Mouse (Mus musculus): ENCODE results near the gene Axl. TPM values are rescaled to one million over a fixed set of nuclear protein-coding genes. Genes with fewer than 3 reads are reported as not detected.

Gene Axl
- 38.9 and 42.1 TPM in 2 replicates for polyA plus RNA-seq (2014; fragmentation: Nextera tagmentation; extraction: Ambion mirVana)

DNA sequence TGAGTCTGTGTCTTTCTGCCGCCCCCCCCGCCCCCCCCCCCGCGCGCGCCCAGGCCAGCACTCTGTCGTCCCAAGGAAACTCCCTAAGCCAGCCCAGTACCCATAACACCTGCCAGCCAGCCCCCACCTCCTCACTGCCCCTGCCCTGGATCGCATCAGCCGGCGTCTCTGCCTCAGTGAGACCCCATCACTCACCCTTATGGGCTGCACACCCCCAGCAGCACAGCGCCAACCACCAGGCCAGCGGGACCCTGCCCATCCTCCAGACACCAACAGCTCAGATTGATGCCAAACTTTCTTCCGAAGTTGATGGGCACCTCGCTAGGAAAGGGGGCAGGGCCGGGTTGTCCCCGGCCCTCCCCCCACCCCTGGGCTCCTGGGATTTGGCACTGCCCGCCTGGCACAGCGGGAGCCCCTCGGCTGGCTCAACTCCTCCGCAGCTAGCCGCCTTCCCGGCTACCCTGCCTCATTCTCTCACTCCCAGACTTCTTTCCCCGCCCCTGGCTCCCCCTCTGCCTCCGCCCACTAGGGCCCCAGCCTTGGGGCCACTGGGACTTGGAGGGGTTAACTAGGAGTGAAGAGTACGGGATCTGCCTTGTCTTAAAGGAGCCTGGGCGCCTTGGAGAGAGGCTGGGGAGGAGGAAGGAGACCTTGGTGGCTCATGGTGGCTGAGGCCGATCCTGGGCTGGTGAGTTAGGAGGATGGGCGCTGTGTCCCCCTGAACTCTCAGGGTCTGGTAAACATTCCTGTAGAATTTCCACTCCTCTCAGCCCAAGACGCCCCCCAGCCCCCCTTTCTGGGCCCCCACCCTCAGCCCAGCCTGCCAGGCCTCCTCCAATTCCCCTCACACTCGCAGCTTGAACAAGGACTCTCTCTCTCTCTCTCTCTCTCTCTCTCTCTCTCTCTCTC, at the start of gene Axl:
Gene Axl (minus strand): TSS at position 486 of the 909 bp plus-strand sequence.
- Histone ChIP-seq H3K27me3 (ENCODE audit: control insufficient read depth, insufficient read depth, low read length) (no peaks in the 10 kb centered on the region), H3K27ac (replicated peaks in 1 of 2; ENCODE audit: control insufficient read depth in 1 of 2, insufficient read depth in 1 of 2, low read depth in 2 of 2, low read length in 2 of 2) (peak within 1 kb of the TSS; percentile 43 to 52; a peak in 2 of 4 replicates), H3K4me1 (ENCODE audit: control insufficient read depth in 2 of 2, insufficient read depth in 2 of 2, low read length in 2 of 2) (peaks cover 24% of the 10 kb centered on the region in 2 experiments), H3K4me2 (ENCODE audit: low read length) (peak within 1 kb of the TSS; percentile 93), H3K9ac (ENCODE audit: low read length) (peak within 1 kb of the TSS; percentile 76), H3K4me3 (ENCODE audit: control insufficient read depth in 1 of 2, insufficient read depth in 1 of 2, low read depth in 1 of 2, low read length in 2 of 2) (peak within 1 kb of the TSS; percentile 61 to 70), H3K36me3 (ENCODE audit: control insufficient read depth, insufficient read depth, low read length) (no peaks in the 10 kb centered on the region), H3K9me3 (ENCODE audit: control insufficient read depth, low read length) (no peaks in the 10 kb centered on the region)
- 2% methylated on average over 30 of the region's 30 CpGs for WGBS
- ATAC-seq (ENCODE audit: insufficient number of reproducible peaks, insufficient read depth, low FRiP score, low read depth): peak; percentile 67

DNA sequence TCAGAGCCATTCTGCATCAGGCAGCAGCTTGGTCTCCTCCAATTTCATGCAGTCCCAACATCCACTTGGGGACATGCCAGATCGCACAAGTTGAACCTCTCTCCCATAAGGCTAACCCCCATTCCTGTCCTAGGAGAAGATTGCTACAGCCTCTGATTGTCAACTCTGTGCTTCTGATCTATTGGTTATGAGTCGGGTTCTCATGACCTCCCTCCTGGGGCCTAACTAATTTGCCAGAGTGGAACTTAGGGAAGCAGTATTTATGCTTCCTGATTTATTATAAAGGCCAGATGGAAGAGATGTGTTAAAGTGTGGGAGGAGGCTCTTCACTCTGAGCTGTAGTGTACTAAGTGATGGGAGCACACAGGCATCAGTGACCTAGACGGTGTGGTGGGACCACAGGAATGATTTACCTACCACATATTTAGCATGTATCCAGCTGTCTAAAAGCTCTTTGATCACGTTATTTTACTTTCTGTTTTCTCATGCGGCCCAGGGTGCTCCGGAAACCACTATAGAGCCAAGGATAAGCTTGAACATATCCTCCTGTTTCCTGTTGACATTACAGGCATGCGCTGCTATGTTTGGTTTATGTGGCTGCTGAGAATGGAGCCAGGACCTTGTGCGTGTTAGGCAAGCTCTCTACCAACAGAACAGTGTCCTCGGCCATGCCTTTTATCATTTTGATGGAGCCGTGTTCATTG, 46.8 kb upstream of the Axl start:
- 67% methylated on average over 10 of the region's 10 CpGs for WGBS
- no peak overlapping the region for H3K9ac ChIP-seq (ENCODE audit: low read length)
- no peak for ATAC-seq (ENCODE audit: insufficient number of reproducible peaks, insufficient read depth, low FRiP score, low read depth)
- H3K9me3 ChIP-seq (ENCODE audit: control insufficient read depth, low read length): no peaks in the 10 kb centered on the region
- H3K27me3 ChIP-seq (ENCODE audit: control insufficient read depth, insufficient read depth, low read length): no peaks in the 10 kb centered on the region
- peaks cover 0 to 2% of the 10 kb centered on the region in 2 experiments; a peak in 1 of 4 replicates for H3K4me1 ChIP-seq (ENCODE audit: control insufficient read depth in 2 of 2, insufficient read depth in 2 of 2, low read length in 2 of 2)
- no peaks in the 10 kb centered on the region for H3K36me3 ChIP-seq (ENCODE audit: control insufficient read depth, insufficient read depth, low read length)
- H3K4me3 ChIP-seq (ENCODE audit: control insufficient read depth in 1 of 2, insufficient read depth in 1 of 2, low read depth in 1 of 2, low read length in 2 of 2): no peak overlapping the region
- H3K27ac ChIP-seq (replicated peaks in 1 of 2; ENCODE audit: control insufficient read depth in 1 of 2, insufficient read depth in 1 of 2, low read depth in 2 of 2, low read length in 2 of 2): no peak overlapping the region
- no peak overlapping the region for H3K4me2 ChIP-seq (ENCODE audit: low read length)

DNA sequence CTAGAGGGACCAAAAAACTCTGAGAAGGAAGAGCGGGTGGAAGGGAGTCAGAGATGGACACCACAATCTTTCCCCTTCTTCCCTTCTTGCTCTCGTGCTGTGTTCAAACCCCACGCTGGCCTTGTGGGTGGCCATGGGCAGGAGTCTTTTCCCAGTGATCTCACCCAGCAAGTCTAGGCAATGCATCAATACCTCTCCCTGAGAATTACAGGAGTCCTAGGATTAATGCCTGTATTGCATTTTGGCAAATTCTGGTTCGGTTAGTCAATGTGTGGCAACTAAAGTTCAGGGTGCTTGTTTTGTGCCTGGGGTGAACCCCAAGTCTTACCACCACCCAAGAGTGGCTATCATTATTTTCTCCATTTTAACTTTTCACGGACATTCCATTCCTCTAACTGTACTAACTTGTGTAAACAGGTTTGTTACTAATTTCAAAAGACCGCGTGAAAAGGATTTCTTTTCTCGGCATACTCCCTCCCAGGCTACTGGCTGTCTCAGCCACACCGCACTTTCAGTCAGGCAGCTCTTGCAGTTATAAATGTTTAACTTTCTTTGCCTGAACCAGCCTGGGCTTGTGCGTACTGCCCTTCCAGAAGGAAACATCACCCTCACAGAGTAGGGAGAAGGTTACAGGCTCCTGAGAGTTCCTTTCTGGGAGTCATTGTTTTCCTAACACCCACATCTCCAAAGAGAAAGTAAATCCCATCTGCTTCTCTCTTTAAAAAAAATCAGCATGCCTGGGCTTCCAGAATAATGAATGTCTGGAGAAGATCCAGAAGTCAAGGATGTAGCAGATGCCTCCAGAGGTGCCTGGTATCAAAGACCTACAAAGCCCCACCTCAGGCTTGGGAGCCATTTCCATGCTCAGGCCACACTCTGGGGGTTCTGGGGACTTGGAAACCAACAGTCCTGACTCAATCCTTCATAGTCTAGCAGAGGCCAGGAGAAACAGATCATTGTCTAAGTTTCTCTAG, 43.3 kb upstream of the Axl start:
- Histone ChIP-seq H3K9ac (ENCODE audit: low read length) (no peak overlapping the region), H3K27ac (replicated peaks in 1 of 2; ENCODE audit: control insufficient read depth in 1 of 2, insufficient read depth in 1 of 2, low read depth in 2 of 2, low read length in 2 of 2) (no peak overlapping the region), H3K4me3 (ENCODE audit: control insufficient read depth in 1 of 2, insufficient read depth in 1 of 2, low read depth in 1 of 2, low read length in 2 of 2) (no peak overlapping the region), H3K4me1 (ENCODE audit: control insufficient read depth in 2 of 2, insufficient read depth in 2 of 2, low read length in 2 of 2) (peaks cover 4 to 7% of the 10 kb centered on the region in 2 experiments), H3K27me3 (ENCODE audit: control insufficient read depth, insufficient read depth, low read length) (no peaks in the 10 kb centered on the region), H3K9me3 (ENCODE audit: control insufficient read depth, low read length) (no peaks in the 10 kb centered on the region), H3K36me3 (ENCODE audit: control insufficient read depth, insufficient read depth, low read length) (no peaks in the 10 kb centered on the region), H3K4me2 (ENCODE audit: low read length) (no peak overlapping the region)
- WGBS: 80% methylated on average over 10 of the region's 10 CpGs
- no peak for ATAC-seq (ENCODE audit: insufficient number of reproducible peaks, insufficient read depth, low FRiP score, low read depth)

DNA sequence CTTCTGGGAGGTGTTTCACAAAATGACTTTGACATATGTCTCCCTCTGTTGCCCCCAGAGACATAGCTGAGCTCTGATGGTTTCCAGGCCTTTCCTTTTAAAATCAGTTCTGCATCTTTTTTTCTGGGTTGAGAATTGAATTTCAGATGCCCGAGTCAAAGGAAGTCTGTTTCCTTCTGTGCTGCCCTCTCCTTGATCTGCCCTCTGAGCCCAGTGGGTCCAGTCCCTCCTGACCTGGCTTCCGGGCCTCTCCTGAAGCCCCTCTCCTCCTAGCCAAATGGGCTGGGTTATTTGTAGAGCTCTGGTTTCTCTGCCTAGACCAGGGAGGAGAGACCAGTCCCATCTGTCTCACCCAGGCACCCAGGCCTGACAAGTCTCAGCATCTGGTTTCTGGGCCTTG, 41.7 kb upstream of the Axl start:
- H3K9ac ChIP-seq (ENCODE audit: low read length): no peak overlapping the region
- H3K9me3 ChIP-seq (ENCODE audit: control insufficient read depth, low read length): no peaks in the 10 kb centered on the region
- no peaks in the 10 kb centered on the region for H3K36me3 ChIP-seq (ENCODE audit: control insufficient read depth, insufficient read depth, low read length)
- H3K27ac ChIP-seq (replicated peaks in 1 of 2; ENCODE audit: control insufficient read depth in 1 of 2, insufficient read depth in 1 of 2, low read depth in 2 of 2, low read length in 2 of 2): no peak overlapping the region
- no peaks in the 10 kb centered on the region for H3K27me3 ChIP-seq (ENCODE audit: control insufficient read depth, insufficient read depth, low read length)
- no peak for ATAC-seq (ENCODE audit: insufficient number of reproducible peaks, insufficient read depth, low FRiP score, low read depth)
- WGBS: 26% methylated on average over 2 of the region's 2 CpGs
- no peak overlapping the region for H3K4me3 ChIP-seq (ENCODE audit: control insufficient read depth in 1 of 2, insufficient read depth in 1 of 2, low read depth in 1 of 2, low read length in 2 of 2)
- H3K4me2 ChIP-seq (ENCODE audit: low read length): no peak overlapping the region
- peaks cover 3 to 8% of the 10 kb centered on the region in 2 experiments for H3K4me1 ChIP-seq (ENCODE audit: control insufficient read depth in 2 of 2, insufficient read depth in 2 of 2, low read length in 2 of 2)

DNA sequence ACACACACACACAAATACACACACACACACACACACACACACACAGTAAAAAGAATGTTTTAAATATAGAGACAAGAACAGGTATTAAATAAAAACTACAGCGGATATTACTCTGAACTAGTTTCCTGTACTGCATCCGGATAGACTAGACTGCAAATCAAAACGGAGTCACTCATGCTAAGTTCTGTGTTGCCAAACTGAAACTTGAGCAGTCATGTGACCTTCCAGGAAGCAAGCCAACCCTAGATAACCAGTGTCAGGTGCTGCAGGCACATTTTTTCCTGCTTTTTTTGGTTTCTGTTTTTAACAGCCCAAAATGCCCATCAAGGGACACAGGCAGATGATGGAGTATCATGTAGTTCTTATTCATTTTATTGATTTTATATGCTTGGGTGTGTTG, 38.7 kb upstream of the Axl start:
- H3K9ac ChIP-seq (ENCODE audit: low read length): no peak overlapping the region
- H3K4me2 ChIP-seq (ENCODE audit: low read length): 0 out of 2 replicates have a peak overlapping the region, but pooled peaks have one; percentile 18
- H3K4me3 ChIP-seq (ENCODE audit: control insufficient read depth in 1 of 2, insufficient read depth in 1 of 2, low read depth in 1 of 2, low read length in 2 of 2): no peak overlapping the region
- no peaks in the 10 kb centered on the region for H3K36me3 ChIP-seq (ENCODE audit: control insufficient read depth, insufficient read depth, low read length)
- 30% methylated on average over 3 of the region's 3 CpGs for WGBS
- peaks cover 3 to 8% of the 10 kb centered on the region in 2 experiments for H3K4me1 ChIP-seq (ENCODE audit: control insufficient read depth in 2 of 2, insufficient read depth in 2 of 2, low read length in 2 of 2)
- H3K27me3 ChIP-seq (ENCODE audit: control insufficient read depth, insufficient read depth, low read length): no peaks in the 10 kb centered on the region
- H3K9me3 ChIP-seq (ENCODE audit: control insufficient read depth, low read length): no peaks in the 10 kb centered on the region
- H3K27ac ChIP-seq (replicated peaks in 1 of 2; ENCODE audit: control insufficient read depth in 1 of 2, insufficient read depth in 1 of 2, low read depth in 2 of 2, low read length in 2 of 2): no peak overlapping the region
- ATAC-seq (ENCODE audit: insufficient number of reproducible peaks, insufficient read depth, low FRiP score, low read depth): 0 out of 2 replicates have a peak, but pooled peaks have one; percentile 61

DNA sequence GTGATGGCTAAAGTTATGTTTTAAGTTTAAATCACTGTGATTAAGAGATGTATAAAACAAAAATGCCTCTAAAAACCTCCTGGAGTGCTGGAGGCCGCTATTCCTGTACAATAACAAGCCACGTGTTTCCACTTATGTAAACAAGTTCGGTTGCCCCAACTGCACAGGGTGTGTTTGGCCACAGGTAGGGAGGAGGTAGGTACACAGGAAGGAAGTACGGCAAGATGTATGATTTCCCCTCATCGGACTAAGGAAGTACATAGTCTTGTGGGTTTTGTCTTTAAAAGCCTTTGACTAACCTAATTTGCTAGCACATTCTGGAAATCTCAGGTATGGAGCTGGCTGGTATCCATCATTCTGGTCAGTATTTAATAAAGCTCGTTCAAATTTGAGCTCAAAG, 37.5 kb upstream of the Axl start:
- no peaks in the 10 kb centered on the region for H3K9me3 ChIP-seq (ENCODE audit: control insufficient read depth, low read length)
- H3K4me2 ChIP-seq (ENCODE audit: low read length): no peak overlapping the region
- ATAC-seq (ENCODE audit: insufficient number of reproducible peaks, insufficient read depth, low FRiP score, low read depth): no peak
- WGBS: 70% methylated on average over 6 of the region's 6 CpGs
- no peak overlapping the region for H3K4me3 ChIP-seq (ENCODE audit: control insufficient read depth in 1 of 2, insufficient read depth in 1 of 2, low read depth in 1 of 2, low read length in 2 of 2)
- H3K27me3 ChIP-seq (ENCODE audit: control insufficient read depth, insufficient read depth, low read length): no peaks in the 10 kb centered on the region
- no peak overlapping the region for H3K9ac ChIP-seq (ENCODE audit: low read length)
- H3K27ac ChIP-seq (replicated peaks in 1 of 2; ENCODE audit: control insufficient read depth in 1 of 2, insufficient read depth in 1 of 2, low read depth in 2 of 2, low read length in 2 of 2): no peak overlapping the region
- H3K36me3 ChIP-seq (ENCODE audit: control insufficient read depth, insufficient read depth, low read length): no peaks in the 10 kb centered on the region
- peaks cover 3 to 8% of the 10 kb centered on the region in 2 experiments for H3K4me1 ChIP-seq (ENCODE audit: control insufficient read depth in 2 of 2, insufficient read depth in 2 of 2, low read length in 2 of 2)

DNA sequence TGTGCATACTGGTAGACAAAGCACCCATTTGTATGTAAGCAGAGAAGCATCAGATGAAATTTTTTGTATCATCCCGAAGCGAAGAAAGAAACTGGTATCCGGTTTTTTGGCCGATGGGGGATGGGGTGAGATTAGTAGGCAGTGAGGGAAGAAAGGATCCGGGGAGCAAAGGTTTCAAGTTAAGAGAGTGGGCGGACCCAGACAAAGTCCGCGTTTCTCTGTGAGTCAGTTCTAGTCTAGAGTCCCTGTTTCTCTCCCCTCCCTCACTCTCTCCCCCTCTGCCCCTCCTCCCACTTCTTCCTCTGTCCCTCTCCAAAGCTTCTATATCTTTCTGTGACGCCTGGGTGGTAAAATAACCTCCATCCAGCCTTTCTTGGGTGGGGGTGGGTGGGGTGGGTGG, 36.5 kb upstream of the Axl start:
- ATAC-seq (ENCODE audit: insufficient number of reproducible peaks, insufficient read depth, low FRiP score, low read depth): no peak
- Histone ChIP-seq H3K27me3 (ENCODE audit: control insufficient read depth, insufficient read depth, low read length) (no peaks in the 10 kb centered on the region), H3K4me3 (ENCODE audit: control insufficient read depth in 1 of 2, insufficient read depth in 1 of 2, low read depth in 1 of 2, low read length in 2 of 2) (no peak overlapping the region), H3K36me3 (ENCODE audit: control insufficient read depth, insufficient read depth, low read length) (no peaks in the 10 kb centered on the region), H3K9ac (ENCODE audit: low read length) (no peak overlapping the region), H3K4me1 (ENCODE audit: control insufficient read depth in 2 of 2, insufficient read depth in 2 of 2, low read length in 2 of 2) (peaks cover 3 to 8% of the 10 kb centered on the region in 2 experiments), H3K4me2 (ENCODE audit: low read length) (no peak overlapping the region), H3K9me3 (ENCODE audit: control insufficient read depth, low read length) (no peaks in the 10 kb centered on the region), H3K27ac (replicated peaks in 1 of 2; ENCODE audit: control insufficient read depth in 1 of 2, insufficient read depth in 1 of 2, low read depth in 2 of 2, low read length in 2 of 2) (no peak overlapping the region)
- 46% methylated on average over 9 of the region's 9 CpGs for WGBS

All from heart, embryonic 14.5 days (tissue).